Mouse (Mus musculus): ENCODE results near the gene Dand5.

Gene Dand5

GRCm38 (mm10) chr8:84822723-84823122 lies at the start of gene Dand5:
Gene Dand5 (minus strand): TSS chr8:84822823.
- no peak for TF ChIP-seq GATA4 (IDR thresholded peaks at IDR 0.05; ENCODE audit: insufficient replicate concordance, low read length)

GRCm38 (mm10) chr8:84871376-84872308 lies 49.0 kb upstream of the Dand5 start, which contains the start of gene Syce2:
Gene Syce2 (plus strand): TSS chr8:84872111.
- no peak for TF ChIP-seq GATA4 (IDR thresholded peaks at IDR 0.05; ENCODE audit: insufficient replicate concordance, low read length)

GRCm38 (mm10) chr8:84856864-84857441 lies 34.3 kb upstream of the Dand5 start, which contains the start of gene Farsa:
Gene Farsa (plus strand): TSS chr8:84856989.
- TF ChIP-seq GATA4 (IDR thresholded peaks at IDR 0.05; ENCODE audit: insufficient replicate concordance, low read length): peak; percentile 87; the same call in 1 of the 2 replicates

- no peak for TF ChIP-seq GATA4 (IDR thresholded peaks at IDR 0.05; ENCODE audit: insufficient replicate concordance, low read length)
Measured at GRCm38 (mm10) chr8:84856434-84856833, 33.8 kb upstream of the Dand5 start.

GRCm38 (mm10) chr8:84847684-84848435 lies 25.2 kb upstream of the Dand5 start:
- no peak for TF ChIP-seq GATA4 (IDR thresholded peaks at IDR 0.05; ENCODE audit: insufficient replicate concordance, low read length)

GRCm38 (mm10) chr8:84846722-84847572 lies 24.3 kb upstream of the Dand5 start, which contains the start of gene Calr:
Gene Calr (minus strand): TSS chr8:84846934.
- no peak for TF ChIP-seq GATA4 (IDR thresholded peaks at IDR 0.05; ENCODE audit: insufficient replicate concordance, low read length)

GRCm38 (mm10) chr8:84846094-84846721 lies 23.6 kb upstream of the Dand5 start:
- TF ChIP-seq GATA4 (IDR thresholded peaks at IDR 0.05; ENCODE audit: insufficient replicate concordance, low read length): no peak

- no peak for TF ChIP-seq GATA4 (IDR thresholded peaks at IDR 0.05; ENCODE audit: insufficient replicate concordance, low read length)
Measured at GRCm38 (mm10) chr8:84845355-84846093, 22.9 kb upstream of the Dand5 start.

- no peak for TF ChIP-seq GATA4 (IDR thresholded peaks at IDR 0.05; ENCODE audit: insufficient replicate concordance, low read length)
Measured at GRCm38 (mm10) chr8:84844397-84845070, 21.9 kb upstream of the Dand5 start.

GRCm38 (mm10) chr8:84841514-84841913 lies 18.9 kb upstream of the Dand5 start:
- no peak for TF ChIP-seq GATA4 (IDR thresholded peaks at IDR 0.05; ENCODE audit: insufficient replicate concordance, low read length)

GRCm38 (mm10) chr8:84840248-84840999 lies 17.8 kb upstream of the Dand5 start, which contains the start of gene Rad23a:
Gene Rad23a (minus strand): TSS chr8:84840665.
- no peak; the same call in 1 of the 2 replicates for TF ChIP-seq GATA4 (IDR thresholded peaks at IDR 0.05; ENCODE audit: insufficient replicate concordance, low read length)

- TF ChIP-seq GATA4 (IDR thresholded peaks at IDR 0.05; ENCODE audit: insufficient replicate concordance, low read length): no peak
Measured at GRCm38 (mm10) chr8:84839875-84840247, 17.2 kb upstream of the Dand5 start.

All from liver, adult (tissue).